Mouse (Mus musculus): Measurements from ENCODE around the gene Vps45. TPM values are rescaled to one million over a fixed set of nuclear protein-coding genes. Genes with fewer than 3 reads are reported as not detected.
A peak's percentile ranks its signal among the peaks of the same experiment; 100 is the strongest.

The Vps45 gene
- total RNA-seq, 2 experiments from 2014 or later = 40.5 to 42.1 TPM

- intact Hi-C loops (cut with DNase I) = no loop called here
- no peak for DNase-seq (ENCODE audit: low spot score in 2 of 2)
These were observed 23.4 kb upstream of the Vps45 start for GRCm38 (mm10) chr3:96081650-96082049.

- intact Hi-C loops (cut with DNase I) = no loop called here
These were observed 22.7 kb upstream of the Vps45 start for GRCm38 (mm10) chr3:96081006-96081405.

GRCm38 (mm10) chr3:96078711-96079110, 20.4 kb upstream of the Vps45 start:
- intact Hi-C loops (cut with DNase I) = no loop called here
- no peak for DNase-seq (ENCODE audit: low spot score in 2 of 2)

More at GRCm38 (mm10) chr3:96081006-96081405, 22.7 kb upstream of the Vps45 start:
- DNase-seq (ENCODE audit: low spot score in 2 of 2) = no peak

- intact Hi-C loops (cut with DNase I) = no loop called here
- no peak for DNase-seq (ENCODE audit: low spot score in 2 of 2)
These were observed 19.8 kb upstream of the Vps45 start for GRCm38 (mm10) chr3:96078066-96078465.

GRCm38 (mm10) chr3:96072921-96073486, 14.7 kb upstream of the Vps45 start:
- no peak for DNase-seq (ENCODE audit: low spot score in 2 of 2)
- intact Hi-C loops (cut with DNase I) = no loop called here

GRCm38 (mm10) chr3:96070241-96070640, 12.0 kb upstream of the Vps45 start:
- DNase-seq (ENCODE audit: low spot score in 2 of 2) = no peak
- intact Hi-C loops (cut with DNase I) = no loop called here

GRCm38 (mm10) chr3:96069542-96069941, 11.3 kb upstream of the Vps45 start:
- intact Hi-C loops (cut with DNase I) = loop anchor here (5.0 to 10.0 kb wide), 3 partner anchors 33 to 195 kb away; partner anchors contain the start of genes Bola1, Hist2h2ab, Hist2h2bb and Hist2h3b
- DNase-seq (ENCODE audit: low spot score in 2 of 2) = no peak

GRCm38 (mm10) chr3:96069046-96069445, 10.8 kb upstream of the Vps45 start:
- intact Hi-C loops (cut with DNase I) = loop anchor here (5.0 to 10.0 kb wide), 3 partner anchors 33 to 196 kb away; partner anchors contain the start of genes Bola1, Hist2h2ab, Hist2h2bb and Hist2h3b

GRCm38 (mm10) chr3:96066741-96067140, 8.5 kb upstream of the Vps45 start:
- intact Hi-C loops (cut with DNase I) = loop anchor here (2.0 to 10.0 kb wide), 4 partner anchors 36 to 198 kb away; partner anchors contain the start of genes Bola1, Hist2h2ab, Hist2h2bb and Hist2h3b
- no peak for DNase-seq (ENCODE audit: low spot score in 2 of 2)

More at GRCm38 (mm10) chr3:96069046-96069445, 10.8 kb upstream of the Vps45 start:
- DNase-seq (ENCODE audit: low spot score in 2 of 2) = no peak

- intact Hi-C loops (cut with DNase I) = loop anchor here (2.0 to 10.0 kb wide), 4 partner anchors 36 to 199 kb away; partner anchors contain the start of genes Bola1, Hist2h2ab, Hist2h2bb and Hist2h3b
- peak; percentile 43 to 53 for DNase-seq (ENCODE audit: low spot score in 2 of 2)
These were observed 7.6 kb upstream of the Vps45 start for GRCm38 (mm10) chr3:96065754-96066375.

GRCm38 (mm10) chr3:96065147-96065546, 6.9 kb upstream of the Vps45 start:
- intact Hi-C loops (cut with DNase I) = loop anchor here (5.0 to 10.0 kb wide), 3 partner anchors 37 to 200 kb away; partner anchors contain the start of genes Bola1, Hist2h2ab, Hist2h2bb and Hist2h3b
- DNase-seq (ENCODE audit: low spot score in 2 of 2) = no peak

- intact Hi-C loops (cut with DNase I) = loop anchor here (10.0 kb wide), 1 partner anchor 201 kb away; the partner anchor contains the start of genes Hist2h2bb, Hist2h3b and Hist2h4
These were observed 6.0 kb upstream of the Vps45 start for GRCm38 (mm10) chr3:96064217-96064616.

GRCm38 (mm10) chr3:96063299-96063698, 5.0 kb upstream of the Vps45 start:
- intact Hi-C loops (cut with DNase I) = loop anchor here (10.0 kb wide), 1 partner anchor 202 kb away; the partner anchor contains the start of genes Hist2h2bb, Hist2h3b and Hist2h4
- no peak for DNase-seq (ENCODE audit: low spot score in 2 of 2)

More at GRCm38 (mm10) chr3:96064217-96064616, 6.0 kb upstream of the Vps45 start:
- no peak for DNase-seq (ENCODE audit: low spot score in 2 of 2)

GRCm38 (mm10) chr3:96060146-96060545, 1.9 kb upstream of the Vps45 start:
- no peak for DNase-seq (ENCODE audit: low spot score in 2 of 2)
- intact Hi-C loops (cut with DNase I) = loop anchor here (10.0 kb wide), 1 partner anchor 205 kb away; the partner anchor contains the start of genes Hist2h2bb, Hist2h3b and Hist2h4

GRCm38 (mm10) chr3:96057747-96058204, 490 bp downstream of the Vps45 start:
- peak; percentile 90 to 92 for DNase-seq (ENCODE audit: low spot score in 2 of 2)
- intact Hi-C loops (cut with DNase I) = no loop called here

GRCm38 (mm10) chr3:96056031-96056430, 2.2 kb downstream of the Vps45 start:
- intact Hi-C loops (cut with DNase I) = no loop called here
- no peak for DNase-seq (ENCODE audit: low spot score in 2 of 2)

- DNase-seq (ENCODE audit: low spot score in 2 of 2) = no peak
- intact Hi-C loops (cut with DNase I) = no loop called here
These were observed 3.0 kb downstream of the Vps45 start for GRCm38 (mm10) chr3:96055294-96055693.

GRCm38 (mm10) chr3:96051839-96052238, 6.4 kb downstream of the Vps45 start:
- intact Hi-C loops (cut with DNase I) = loop anchor here (1.0 to 5.0 kb wide), 2 partner anchors 50 to 86 kb away; no protein-coding TSS in a partner anchor

GRCm38 (mm10) chr3:96051186-96051585, 7.1 kb downstream of the Vps45 start:
- no peak for DNase-seq (ENCODE audit: low spot score in 2 of 2)
- intact Hi-C loops (cut with DNase I) = loop anchor here (5.0 kb wide), 1 partner anchor 49 kb away; no protein-coding TSS in a partner anchor

More at GRCm38 (mm10) chr3:96051839-96052238, 6.4 kb downstream of the Vps45 start:
- peak in 1 of 2 experiments; percentile 18 for DNase-seq (ENCODE audit: low spot score in 2 of 2)

- intact Hi-C loops (cut with DNase I) = loop anchor here (5.0 kb wide), 1 partner anchor 48 kb away; no protein-coding TSS in a partner anchor
- DNase-seq (ENCODE audit: low spot score in 2 of 2) = no peak
These were observed 7.5 kb downstream of the Vps45 start for GRCm38 (mm10) chr3:96050779-96051178.
